Mouse (Mus musculus) frontal cortex, adult 2 months (tissue): ENCODE data around the gene Naa80. TPM values are rescaled to one million over a fixed set of nuclear protein-coding genes. Genes with fewer than 3 reads are reported as not detected.

ENCODE experiments used
- DNase-seq, 2 experiments: peaks; one replicate each; pipeline ENCODE4 v3.0.0; 2022; ENCODE audit warnings: low spot score in 1 of 2; ENCODE audit errors: extremely low spot score in 1 of 2
- polyA plus RNA-seq: library from polyadenylated mRNA; depleted of rRNA; stranded (reverse); fragments of >200 nt; gene quantifications from 2 replicates; pipeline ENCODE4 v1.2.3, GENCODE M21; 2012

The Naa80 gene
- polyA plus RNA-seq, 1 experiment, result 15.9 TPM

DNA sequence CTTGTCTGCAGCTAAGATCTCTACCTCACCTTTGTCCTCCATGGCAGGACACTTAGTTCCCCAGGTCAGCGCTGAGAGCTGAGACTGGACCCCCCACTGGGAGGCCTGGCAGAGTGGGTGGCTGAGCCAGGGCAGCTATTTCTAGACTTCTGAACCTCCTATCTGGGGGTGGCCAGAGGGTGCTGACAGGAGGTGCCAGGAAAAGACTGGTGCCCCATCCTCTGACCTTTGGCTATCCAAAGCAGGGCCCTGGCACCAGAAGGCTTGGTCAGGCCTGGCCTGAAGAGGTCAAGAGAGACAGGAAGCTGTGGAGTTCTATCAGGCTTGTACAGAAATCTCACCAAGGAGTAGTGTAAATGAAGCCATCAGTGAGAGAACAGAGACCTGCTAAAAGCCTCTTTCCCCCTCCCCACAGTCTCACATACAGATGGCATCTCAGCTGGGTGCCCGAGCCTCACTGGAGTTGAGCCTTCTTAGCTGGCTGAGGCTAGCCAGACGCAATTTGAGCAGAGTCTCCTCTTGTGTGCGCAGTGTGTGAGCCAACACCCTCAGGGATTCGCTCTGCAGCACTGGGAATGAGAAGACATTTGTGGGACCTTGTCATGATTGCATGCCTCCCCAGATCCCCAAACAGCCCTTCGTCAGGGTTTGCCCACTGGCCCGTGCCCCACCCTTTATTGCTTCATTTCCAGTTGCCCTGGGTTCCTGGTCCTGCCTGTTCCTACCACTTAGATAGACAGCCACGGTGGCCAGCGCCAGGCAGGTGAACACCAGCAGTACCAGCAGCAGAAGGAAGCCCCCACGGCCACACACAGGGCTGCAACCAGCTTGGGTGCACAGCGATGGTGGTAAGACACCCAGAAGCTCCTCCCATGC lies 14.7 kb downstream of the Naa80 start:
- DNase-seq, result no peak

DNA sequence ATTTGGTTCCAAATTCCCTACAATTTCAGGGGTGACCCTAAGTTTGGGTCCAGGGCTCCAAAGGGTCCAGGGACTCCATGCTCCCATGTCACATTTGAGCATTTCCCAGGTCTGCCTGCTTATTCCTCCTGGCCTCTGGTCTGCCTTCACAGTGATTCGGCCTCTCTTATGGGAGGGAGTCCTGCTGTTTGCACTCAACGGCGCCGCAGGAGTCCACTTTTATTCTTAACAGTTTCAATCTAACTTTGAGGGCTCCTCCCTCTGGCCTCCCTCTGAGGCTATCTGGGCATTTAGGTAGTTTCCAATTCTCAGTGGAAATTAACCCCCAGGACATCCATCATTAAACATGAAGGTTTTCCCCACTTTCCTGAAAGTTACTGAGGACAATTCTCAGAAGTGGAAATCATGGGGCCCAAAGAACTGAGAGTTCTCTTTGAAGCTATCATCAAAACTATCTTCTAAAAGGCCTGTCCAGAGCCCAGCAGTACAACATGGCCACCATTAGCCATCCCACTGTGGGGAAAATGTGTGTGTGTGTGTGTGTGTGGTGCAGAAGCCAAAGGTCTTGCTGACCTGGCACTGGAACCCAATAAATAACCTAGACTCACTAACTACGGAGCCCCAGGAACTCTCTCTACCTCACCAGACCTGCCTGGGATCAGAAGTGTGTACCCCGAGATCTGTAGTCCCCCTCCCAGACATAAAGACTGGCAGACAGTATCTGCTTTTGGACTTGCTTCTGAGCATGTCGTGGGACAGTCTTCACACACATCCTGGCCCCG lies 15.8 kb downstream of the Naa80 start:
- DNase-seq, result no peak

GRCm38 (mm10) chr9:107596619-107597569 lies 18.2 kb downstream of the Naa80 start:
- DNase-seq, result no peak

- DNase-seq, result no peak
Observed at GRCm38 (mm10) chr9:107598385-107598784, 19.7 kb downstream of the Naa80 start.

DNA sequence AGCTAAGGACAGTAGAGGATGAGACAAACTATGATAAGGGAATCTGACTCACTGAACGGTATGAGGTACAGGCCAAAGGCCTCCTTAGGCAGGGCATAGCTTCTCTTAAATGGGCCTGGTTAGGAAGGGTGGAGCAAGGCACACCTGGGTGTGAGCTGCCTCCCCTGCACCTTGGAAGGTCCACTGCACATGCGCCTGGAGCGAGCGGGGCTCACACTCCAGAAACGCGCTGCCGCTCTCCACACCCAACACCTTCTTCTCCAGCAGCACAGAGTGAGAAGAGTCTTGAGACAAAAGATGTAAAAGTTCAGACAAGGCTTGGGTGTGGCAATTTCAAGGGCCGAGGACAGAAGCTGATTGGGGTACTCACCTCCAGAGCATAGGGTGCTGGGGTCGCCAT lies 20.7 kb downstream of the Naa80 start:
- DNase-seq, result no peak

DNA sequence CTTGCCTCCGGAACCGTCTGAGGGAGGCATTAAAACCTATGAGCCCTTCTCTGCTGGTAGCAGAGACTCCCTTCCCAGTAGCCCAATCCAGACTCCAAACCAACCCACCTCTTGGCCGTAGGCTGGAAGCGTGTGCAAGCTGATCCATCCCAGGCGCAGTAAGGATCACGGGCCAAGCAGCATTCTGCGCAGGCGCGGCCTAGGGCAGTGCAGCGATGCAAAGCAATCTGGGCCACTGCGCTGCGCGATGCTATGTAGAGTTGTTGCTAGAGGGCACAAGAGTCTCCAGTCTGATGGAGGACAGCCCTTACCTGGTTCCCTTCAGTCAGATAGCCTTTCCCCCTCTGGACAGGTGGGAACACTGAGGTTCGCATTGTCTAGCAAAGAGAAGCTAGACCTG lies 21.2 kb downstream of the Naa80 start:
- no peak for DNase-seq

DNA sequence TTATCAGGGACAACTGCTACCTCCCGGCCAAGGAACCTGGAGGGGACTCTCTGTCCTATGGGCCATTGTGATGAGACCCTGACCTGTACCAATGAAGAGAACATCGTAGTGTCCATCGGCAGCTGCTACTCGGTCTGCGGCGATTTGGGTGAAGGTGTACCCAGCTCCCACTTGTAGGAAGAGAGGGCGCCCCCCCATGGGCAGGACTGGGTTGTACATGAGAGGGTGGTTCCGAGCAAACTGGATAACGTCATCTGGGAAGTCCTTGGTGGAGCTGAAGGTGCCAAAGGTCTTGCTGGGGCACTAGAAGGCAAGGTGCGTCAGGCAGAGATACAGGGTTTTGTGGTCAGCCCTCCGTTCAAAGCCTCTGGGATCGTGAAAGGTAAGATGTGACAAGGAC lies 22.1 kb downstream of the Naa80 start:
- DNase-seq, result no peak

- DNase-seq, result no peak
Observed at GRCm38 (mm10) chr9:107601275-107601674, 22.6 kb downstream of the Naa80 start.

GRCm38 (mm10) chr9:107602068-107602648 lies 23.5 kb downstream of the Naa80 start:
- peak; percentile 74 to 97 for DNase-seq

GRCm38 (mm10) chr9:107603251-107603650 lies 24.6 kb downstream of the Naa80 start:
- no peak for DNase-seq

DNA sequence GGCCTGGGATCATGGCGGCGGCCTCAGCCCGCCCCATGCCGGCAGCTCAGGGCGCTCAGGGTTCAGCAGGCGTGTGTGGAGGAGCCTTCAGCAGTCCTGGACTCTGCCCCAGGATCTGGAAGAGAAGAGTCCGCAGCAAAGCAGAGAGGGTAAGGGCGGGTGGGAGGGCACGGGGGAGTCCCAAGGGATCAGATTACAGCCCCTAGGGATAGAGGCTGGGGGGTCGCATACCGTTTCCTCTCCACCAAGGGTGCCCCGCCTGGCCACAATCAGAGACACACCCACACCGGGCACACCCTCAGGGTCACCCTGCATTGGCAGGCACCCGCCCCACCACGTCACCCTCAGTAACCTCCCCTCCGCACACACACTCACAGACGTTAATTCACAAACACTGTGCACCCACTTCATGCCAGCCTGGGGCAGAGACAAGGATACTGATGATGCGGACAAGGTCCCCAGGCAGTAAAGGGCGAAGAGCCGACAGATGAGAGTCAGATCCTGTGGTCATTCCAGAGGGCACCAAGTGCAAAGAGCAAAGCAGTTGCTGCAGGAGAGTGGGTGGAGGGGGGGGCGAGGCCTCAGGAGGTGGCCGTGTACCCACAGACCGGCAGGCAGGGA lies 26.5 kb downstream of the Naa80 start:
- no peak for DNase-seq

GRCm38 (mm10) chr9:107606591-107606990 lies 27.9 kb downstream of the Naa80 start:
- no peak for DNase-seq

GRCm38 (mm10) chr9:107607036-107607435 lies 28.3 kb downstream of the Naa80 start:
- no peak for DNase-seq

GRCm38 (mm10) chr9:107607653-107608245 lies 29.1 kb downstream of the Naa80 start:
- DNase-seq, result no peak

DNA sequence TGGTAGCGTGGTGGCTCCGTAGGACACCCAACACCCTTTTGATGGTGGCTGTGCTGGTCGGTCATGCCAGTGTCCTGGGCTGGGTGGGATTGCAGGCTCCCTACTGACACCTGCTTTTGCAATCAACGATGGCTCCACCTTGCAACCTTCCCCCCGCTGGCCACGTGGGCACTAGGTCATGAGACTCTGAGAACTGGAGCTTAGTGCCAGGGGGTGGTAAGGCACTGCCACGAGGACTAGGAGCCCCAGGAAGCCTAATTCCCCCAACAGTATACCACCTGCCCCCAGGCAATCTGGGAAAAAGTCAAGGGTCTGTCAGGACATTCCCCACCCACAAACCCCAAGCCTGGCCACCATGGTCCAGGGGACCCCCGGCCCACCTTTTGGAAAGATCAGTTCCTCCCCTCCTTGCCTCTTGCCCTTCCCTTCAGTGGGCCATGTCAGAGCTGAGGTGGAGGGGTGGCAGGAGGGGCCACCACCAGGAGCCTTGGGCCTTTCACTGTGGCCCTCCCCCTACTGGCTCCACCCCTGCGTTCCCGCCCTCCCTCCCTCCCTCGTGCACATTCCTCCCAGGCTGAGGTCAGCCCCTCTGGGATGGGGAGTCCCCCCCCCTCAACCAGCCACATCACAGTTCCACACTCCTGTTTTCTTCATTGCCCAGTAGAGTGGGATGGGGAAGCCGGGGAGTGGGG lies 30.2 kb downstream of the Naa80 start, which contains the start of gene Sema3b:
Sema3b (minus strand) TSS at position 489 of the 692 bp plus-strand sequence.
- DNase-seq, result no peak

DNA sequence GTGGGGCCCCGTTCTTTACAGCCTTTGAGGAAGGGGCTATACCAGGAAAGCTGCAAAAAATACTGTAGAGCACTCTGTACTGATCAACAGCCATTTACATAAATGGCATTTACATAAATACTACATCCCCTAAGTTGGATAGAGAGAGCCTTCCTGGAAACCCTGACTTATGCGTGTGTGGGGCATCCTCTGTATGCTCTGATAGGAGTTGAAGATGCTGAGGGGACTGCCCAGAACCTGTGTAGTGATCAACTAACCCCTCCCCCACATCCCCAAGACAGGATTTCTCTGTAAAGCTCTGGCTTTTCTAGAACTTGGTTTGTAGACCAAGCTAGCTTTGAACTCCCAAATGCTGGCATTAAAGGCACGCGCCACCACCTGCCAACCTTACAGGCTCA lies 30.7 kb downstream of the Naa80 start:
- DNase-seq, result no peak

GRCm38 (mm10) chr9:107611456-107612190 lies 32.9 kb downstream of the Naa80 start:
- peak in 1 of 2 experiments; percentile 48 for DNase-seq
